Mouse (Mus musculus) frontal cortex, postnatal 25 days (tissue): Measurements from ENCODE around the gene Fhit.

ENCODE experiments used
- DNase-seq, 2 experiments: peaks; one replicate each; pipeline ENCODE4 v3.0.0; 2022; ENCODE audit warnings: low spot score in 2 of 2

The Fhit gene

GRCm38 (mm10) chr14:9695217-9695690 is 1466.6 kb downstream of the Fhit start:
- no peak for DNase-seq

- DNase-seq, result no peak
Measured at GRCm38 (mm10) chr14:9688664-9689257, 1473.1 kb downstream of the Fhit start.

- no peak for DNase-seq
Measured at GRCm38 (mm10) chr14:9684362-9684761, 1477.5 kb downstream of the Fhit start.

GRCm38 (mm10) chr14:9672728-9673127 is 1489.1 kb downstream of the Fhit start:
- no peak for DNase-seq

- DNase-seq, result no peak
Measured at GRCm38 (mm10) chr14:9671776-9672175, 1490.1 kb downstream of the Fhit start.

- no peak for DNase-seq
Measured at GRCm38 (mm10) chr14:9669766-9670165, 1492.1 kb downstream of the Fhit start.

- DNase-seq, result no peak
Measured at GRCm38 (mm10) chr14:9658445-9658844, 1503.4 kb downstream of the Fhit start.

GRCm38 (mm10) chr14:9651417-9651816 is 1510.4 kb downstream of the Fhit start:
- no peak for DNase-seq

GRCm38 (mm10) chr14:9648416-9648815 is 1513.4 kb downstream of the Fhit start:
- no peak for DNase-seq

- DNase-seq, result no peak
Measured at GRCm38 (mm10) chr14:9646233-9646632, 1515.6 kb downstream of the Fhit start.

GRCm38 (mm10) chr14:9644216-9645166 is 1517.3 kb downstream of the Fhit start:
- no peak for DNase-seq

- no peak for DNase-seq
Measured at GRCm38 (mm10) chr14:9643700-9644099, 1518.1 kb downstream of the Fhit start.

GRCm38 (mm10) chr14:9642628-9643027 is 1519.2 kb downstream of the Fhit start:
- DNase-seq, result no peak

- no peak for DNase-seq
Measured at GRCm38 (mm10) chr14:9642068-9642467, 1519.8 kb downstream of the Fhit start.

- DNase-seq, result no peak
Measured at GRCm38 (mm10) chr14:9634247-9634991, 1527.4 kb downstream of the Fhit start.

GRCm38 (mm10) chr14:9632537-9632936 is 1529.3 kb downstream of the Fhit start:
- no peak for DNase-seq

GRCm38 (mm10) chr14:9623219-9624043 is 1538.4 kb downstream of the Fhit start:
- no peak for DNase-seq

- no peak for DNase-seq
Measured at GRCm38 (mm10) chr14:9620902-9621540, 1540.8 kb downstream of the Fhit start.

GRCm38 (mm10) chr14:9619840-9620239 is 1542.0 kb downstream of the Fhit start:
- no peak for DNase-seq

GRCm38 (mm10) chr14:9613126-9613525 is 1548.7 kb downstream of the Fhit start:
- no peak for DNase-seq

GRCm38 (mm10) chr14:9609120-9609519 is 1552.7 kb downstream of the Fhit start:
- DNase-seq, result no peak
